Mouse (Mus musculus) cerebellum, adult 8-10 months (tissue): ENCODE results near the gene Gm10842.
"Not testable (repeated sequence)": the region's sequence is repeated elsewhere in the genome, so short reads cannot be mapped to it uniquely, and the experiment has no call there.

Experiments used
- DNase-seq: peaks from one replicate; pipeline ENCODE4 v3.0.0; 2022

Gm10842 gene

DNA sequence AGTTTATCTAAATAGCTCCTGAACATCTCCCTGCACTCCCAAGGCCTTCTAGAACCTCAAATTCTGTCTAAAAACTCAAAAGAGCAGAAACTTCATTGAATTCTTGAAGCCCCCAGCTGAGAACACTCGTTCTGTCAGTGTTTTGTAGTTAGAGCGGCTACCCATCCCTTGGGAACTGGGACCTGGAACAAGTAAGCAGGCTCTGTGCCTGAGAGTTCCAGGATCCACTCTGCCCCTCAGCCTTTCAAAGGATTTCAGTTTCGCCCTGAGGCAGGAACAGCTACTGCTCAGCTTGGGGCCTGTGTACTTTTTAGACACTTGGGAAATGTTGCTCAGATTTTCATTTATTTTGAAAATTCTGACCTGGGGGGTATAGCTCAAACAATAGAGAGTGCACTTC is at the start of gene Gm10842:
Gm10842 (plus strand) TSS at position 301 of the 400 bp plus-strand sequence.
- no peak for DNase-seq

GRCm38 (mm10) chr11:105112448-105112847 is 34.2 kb upstream of the Gm10842 start:
- DNase-seq = not testable (repeated sequence)

GRCm38 (mm10) chr11:105117814-105118213 is 28.9 kb upstream of the Gm10842 start:
- no peak for DNase-seq

DNA sequence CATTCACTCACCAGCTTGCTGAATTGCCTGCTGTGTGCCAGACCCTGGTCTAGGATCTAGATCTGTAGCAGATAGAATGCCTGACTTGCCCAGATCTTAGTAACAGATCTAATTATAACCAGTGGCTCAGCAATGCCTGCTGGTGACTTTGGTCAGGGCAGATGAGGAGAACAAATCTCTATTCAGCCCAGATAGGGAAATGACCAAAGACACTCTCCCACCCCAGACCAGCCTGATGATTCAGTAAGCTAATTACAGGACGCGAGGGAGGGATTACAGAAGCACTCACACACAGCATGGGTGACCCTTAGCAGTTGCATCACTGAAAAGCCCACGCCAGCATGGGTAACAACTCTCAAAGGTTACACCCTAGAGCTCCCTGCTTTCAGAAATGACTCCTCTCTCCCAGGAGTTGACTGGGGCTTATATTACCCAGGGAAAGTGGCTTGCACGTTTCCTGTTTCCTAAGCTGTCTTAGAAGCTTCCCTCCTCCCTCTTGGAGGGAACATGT is 26.1 kb upstream of the Gm10842 start:
- no peak for DNase-seq

DNA sequence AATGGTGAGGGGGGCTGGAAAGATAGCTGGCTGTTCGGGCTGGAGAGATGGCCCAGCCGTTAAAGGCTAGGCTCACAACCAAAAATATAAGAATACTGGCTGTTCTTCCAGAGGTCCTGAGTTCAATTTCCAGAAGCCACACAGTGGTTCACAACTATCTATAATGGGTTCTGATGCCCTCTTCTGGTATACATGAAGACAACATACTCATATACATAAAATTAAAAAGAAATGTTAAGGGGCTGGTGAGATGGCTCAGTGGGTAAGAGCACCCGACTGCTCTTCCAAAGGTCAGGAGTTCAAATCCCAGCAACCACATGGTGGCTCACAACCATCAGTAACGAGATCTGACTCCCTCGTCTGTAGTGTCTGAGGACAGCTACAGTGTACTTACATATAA is 24.9 kb upstream of the Gm10842 start:
- DNase-seq = not testable (repeated sequence)

GRCm38 (mm10) chr11:105123986-105124385 is 22.7 kb upstream of the Gm10842 start:
- DNase-seq = no peak

GRCm38 (mm10) chr11:105125735-105126519 is 20.8 kb upstream of the Gm10842 start, which contains the start of gene Mettl2:
Gene Mettl2 (plus strand): TSS chr11:105126425.
- peak; percentile 73 for DNase-seq

- no peak for DNase-seq
Measured at GRCm38 (mm10) chr11:105126520-105127029, 20.1 kb upstream of the Gm10842 start.

GRCm38 (mm10) chr11:105135692-105136091 is 11.0 kb upstream of the Gm10842 start:
- DNase-seq = no peak

GRCm38 (mm10) chr11:105137255-105137654 is 9.4 kb upstream of the Gm10842 start:
- DNase-seq = not testable (repeated sequence)

DNA sequence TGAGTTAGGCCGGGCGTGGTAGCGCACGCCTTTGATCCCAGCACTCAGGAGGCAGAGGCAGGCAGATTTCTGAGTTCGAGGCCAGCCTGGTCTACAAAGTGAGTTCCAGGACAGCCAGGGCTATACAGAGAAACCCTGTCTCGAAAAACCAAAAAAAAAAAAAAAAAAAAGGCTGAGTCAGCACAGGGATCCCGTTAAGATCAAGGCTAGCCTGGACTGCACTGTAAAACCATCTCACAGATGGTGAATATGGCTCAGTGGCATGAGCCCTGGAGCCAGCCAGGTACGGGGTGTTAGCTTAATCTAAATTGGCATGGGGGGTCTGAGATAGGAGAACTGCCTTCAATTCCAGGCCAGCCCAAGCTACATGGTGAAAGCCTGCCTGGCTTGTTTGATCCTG is 6.2 kb upstream of the Gm10842 start:
- not testable (repeated sequence) for DNase-seq

GRCm38 (mm10) chr11:105141115-105141514 is 5.6 kb upstream of the Gm10842 start:
- DNase-seq = no peak

- DNase-seq = no peak
Measured at GRCm38 (mm10) chr11:105143564-105143963, 3.1 kb upstream of the Gm10842 start.

DNA sequence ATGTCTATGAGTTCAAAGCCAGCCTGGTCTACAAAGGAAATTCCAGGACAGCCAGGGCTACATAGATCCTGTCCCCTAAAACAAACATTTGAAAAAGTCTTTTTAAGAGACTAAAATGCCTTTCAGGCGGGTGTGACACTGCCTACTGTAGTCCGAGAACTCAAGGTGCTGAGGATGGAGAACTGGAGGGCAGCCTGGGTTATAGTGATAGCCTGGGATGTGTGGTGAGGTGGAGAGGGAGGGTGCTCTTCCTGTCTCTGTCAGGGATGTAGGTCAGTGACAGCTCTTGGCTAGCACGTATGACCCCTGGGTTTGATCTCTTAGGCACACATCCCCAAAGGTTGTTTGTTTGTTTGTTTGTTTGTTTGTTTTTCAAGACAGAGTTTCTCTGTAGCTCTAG is 2.6 kb upstream of the Gm10842 start:
- DNase-seq = no peak

GRCm38 (mm10) chr11:105144508-105145210 is 2.0 kb upstream of the Gm10842 start:
- DNase-seq = no peak

- no peak for DNase-seq
Measured at GRCm38 (mm10) chr11:105145211-105145610, 1.5 kb upstream of the Gm10842 start.

- no peak for DNase-seq
Measured at GRCm38 (mm10) chr11:105149353-105149752, 2.7 kb downstream of the Gm10842 start.

GRCm38 (mm10) chr11:105149766-105150165 is 3.1 kb downstream of the Gm10842 start:
- DNase-seq = no peak

DNA sequence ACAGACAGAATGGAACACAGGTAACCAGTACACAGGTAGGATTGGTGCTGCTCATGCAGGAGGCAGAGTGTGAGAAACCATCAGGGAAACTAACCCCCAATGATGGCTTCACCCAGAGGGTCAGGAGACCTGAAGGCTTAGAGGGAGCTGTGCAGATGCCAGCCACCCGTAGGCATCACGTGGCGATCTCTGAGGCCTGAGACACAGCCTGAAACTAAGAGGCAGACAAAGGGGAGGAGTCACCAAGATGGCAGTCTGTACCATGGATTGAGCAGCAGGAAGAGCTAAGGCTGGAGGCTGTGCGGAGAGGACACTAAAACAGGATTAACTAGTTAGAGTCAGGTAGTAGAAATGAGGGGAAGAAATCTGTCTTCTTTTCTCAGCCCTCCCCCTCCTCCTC is 4.0 kb downstream of the Gm10842 start:
- DNase-seq = no peak

- no peak for DNase-seq
Measured at GRCm38 (mm10) chr11:105151226-105152016, 4.7 kb downstream of the Gm10842 start.

GRCm38 (mm10) chr11:105152017-105152300 is 5.3 kb downstream of the Gm10842 start:
- DNase-seq = no peak

DNA sequence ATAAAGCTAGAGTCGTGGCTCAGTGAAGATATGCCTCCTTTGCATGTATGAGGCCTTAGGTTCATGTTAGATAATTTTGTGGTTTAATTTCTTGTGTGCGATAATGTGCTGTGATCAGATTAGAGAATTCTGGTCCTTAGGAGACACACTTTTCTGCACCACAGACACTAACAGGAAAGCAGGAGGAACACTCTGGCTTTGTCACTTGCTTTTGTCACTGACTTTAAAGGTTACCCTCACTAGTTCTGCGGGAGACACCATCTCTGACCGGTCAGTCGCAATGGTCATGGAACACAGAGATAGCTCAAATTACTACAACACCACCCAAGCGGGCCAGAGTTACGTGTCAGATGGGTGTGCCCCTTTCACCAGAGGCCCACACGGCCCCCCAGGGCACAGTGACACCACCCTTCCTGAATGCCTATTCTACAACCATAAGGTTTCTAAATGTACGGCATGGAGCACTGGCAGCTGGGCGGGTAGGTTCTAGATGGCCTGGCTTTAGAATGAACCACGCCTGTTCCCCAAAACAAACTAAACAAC is 5.7 kb downstream of the Gm10842 start:
- DNase-seq = no peak
